Mouse (Mus musculus) midbrain, embryonic 11.5 days (tissue): ENCODE data around the gene Dmbx1. TPM values are rescaled to one million over a fixed set of nuclear protein-coding genes. Genes with fewer than 3 reads are reported as not detected.

Experiments used
- ATAC-seq: fragments of 200-750 bp; cut with Nextera tagmentation; 2 replicates; pipeline ENCODE4 v1.8.0; 2017; ENCODE audit warnings: moderate TSS enrichment, moderate library complexity; ENCODE audit not compliant: low FRiP score
- DNase-seq: peaks from one replicate; pipeline ENCODE4 v3.0.0; 2015; ENCODE audit warnings: low spot score; ENCODE audit errors: missing footprints
- H3K27ac ChIP-seq: fragments of 300-500 bp; sonication (generic); 2 replicates; pipeline ENCODE4 v1.5.1; 2014; ENCODE audit warnings: low read depth, low read length
- H3K27me3 ChIP-seq: fragments of 300-500 bp; sonication (generic); 2 replicates; pipeline ENCODE4 v1.6.1; 2014; ENCODE audit warnings: mild to moderate bottlenecking, low read length, moderate library complexity, mixed read lengths; ENCODE audit not compliant: control insufficient read depth, insufficient read depth
- H3K36me3 ChIP-seq: fragments of 300-500 bp; sonication (generic); 2 replicates; pipeline ENCODE4 v1.6.1; 2014; ENCODE audit warnings: mild to moderate bottlenecking, low read length, moderate library complexity, mixed read lengths; ENCODE audit not compliant: control insufficient read depth, insufficient read depth
- H3K4me1 ChIP-seq: fragments of 300-500 bp; sonication (generic); 2 replicates; pipeline ENCODE4 v1.6.1; 2014; ENCODE audit warnings: low read length; ENCODE audit not compliant: control insufficient read depth, insufficient read depth
- H3K4me2 ChIP-seq: fragments of 300-500 bp; sonication (generic); 2 replicates; pipeline ENCODE4 v1.6.1; 2014; ENCODE audit warnings: mild to moderate bottlenecking, moderate library complexity
- H3K4me3 ChIP-seq: fragments of 300-500 bp; sonication (generic); 2 replicates; pipeline ENCODE4 v1.5.1; 2014; ENCODE audit warnings: low read depth, low read length
- H3K9ac ChIP-seq: fragments of 300-500 bp; sonication (generic); 2 replicates; pipeline ENCODE4 v1.6.1; 2014; ENCODE audit warnings: low read length
- H3K9me3 ChIP-seq: fragments of 300-500 bp; sonication (generic); 2 replicates; pipeline ENCODE4 v1.6.1; 2016; ENCODE audit warnings: low read length; ENCODE audit not compliant: control insufficient read depth
- WGBS: fragments of 180-500 bp; shearing (Covaris S2); extraction: QIAGEN DNeasy Blood & Tissue Kit; methylation state at CpG from one replicate; pipeline ENCODE4 v1.1.7; 2014; 5-methylcytosine and 5-hydroxymethylcytosine counted together
- polyA plus RNA-seq: library from polyadenylated mRNA; unstranded; fragments of >200 nt; fragmentation: Nextera tagmentation; extraction: Ambion mirVana; gene quantifications from 2 replicates; pipeline ENCODE4 v1.2.1, GENCODE M21; 2014

The Dmbx1 gene
- polyA plus RNA-seq, 1 experiment from 2014 or later = 15.9 TPM

DNA sequence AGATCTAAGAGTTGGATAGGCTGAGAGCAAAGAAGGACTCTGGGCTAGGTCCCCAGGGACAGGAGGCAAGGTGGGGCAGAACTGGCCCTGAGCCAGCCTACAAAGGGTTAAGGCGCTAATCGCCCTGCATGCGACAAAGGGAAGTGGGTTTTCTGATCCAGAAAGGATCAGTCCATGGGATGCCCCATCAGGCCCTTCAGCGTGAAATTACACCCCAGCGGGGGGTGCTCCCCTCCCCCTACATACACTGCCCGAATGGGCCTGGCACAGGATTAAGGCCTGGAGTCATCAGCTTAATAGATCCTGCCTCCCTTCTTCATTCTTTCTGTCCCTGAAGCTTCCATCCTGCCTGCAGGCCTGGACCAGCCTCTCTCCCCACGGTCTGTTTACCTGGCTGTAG lies 34.0 kb downstream of the Dmbx1 start:
- H3K4me3 ChIP-seq = no peak overlapping the region
- H3K27ac ChIP-seq = no peak overlapping the region; the same call in 1 of the 2 replicates
- ATAC-seq (peak; percentile 82), DNase-seq (peak; percentile 99)
- 3% methylated on average over 7 of the region's 7 CpGs for WGBS
- H3K4me2 ChIP-seq = peak overlapping the region; percentile 6; the same call in 1 of the 2 replicates
- H3K4me1 ChIP-seq = peaks cover 38% of the 10 kb centered on the region
- no peaks in the 10 kb centered on the region for H3K9me3 ChIP-seq
- H3K36me3 ChIP-seq = no peaks in the 10 kb centered on the region
- H3K27me3 ChIP-seq = peaks cover 19% of the 10 kb centered on the region
- no peak overlapping the region; the same call in 1 of the 2 replicates for H3K9ac ChIP-seq

GRCm38 (mm10) chr4:115904375-115904774 lies 35.4 kb downstream of the Dmbx1 start:
- no peak for DNase-seq
- Histone ChIP-seq H3K27ac (no peak overlapping the region), H3K27me3 (peaks cover 26% of the 10 kb centered on the region), H3K4me3 (no peak overlapping the region), H3K9me3 (no peaks in the 10 kb centered on the region), H3K36me3 (no peaks in the 10 kb centered on the region), H3K4me2 (peak overlapping the region; percentile 11; the same call in 1 of the 2 replicates), H3K4me1 (peaks cover 38% of the 10 kb centered on the region), H3K9ac (no peak overlapping the region)
- ATAC-seq = peak; percentile 57
- WGBS = 1% methylated on average over 12 of the region's 12 CpGs

DNA sequence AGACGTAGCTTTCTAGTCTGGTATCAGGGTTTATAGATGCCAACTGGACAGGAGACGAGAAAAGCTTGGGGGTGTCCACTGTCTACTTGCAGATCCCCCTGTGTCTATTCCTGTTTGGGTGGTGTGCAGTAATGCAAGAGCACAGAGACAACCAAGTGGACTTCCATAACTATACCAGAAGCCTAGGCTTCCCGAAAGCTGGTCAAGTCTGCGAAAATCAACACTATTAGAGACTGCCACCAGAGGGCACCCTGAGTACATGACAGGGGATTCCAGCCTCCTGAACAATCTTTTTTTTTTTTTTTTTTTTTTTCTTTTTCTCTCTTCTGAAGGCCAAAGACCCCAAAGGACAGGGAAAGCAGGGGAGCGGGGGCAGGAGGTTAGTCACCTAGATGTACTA lies 36.9 kb downstream of the Dmbx1 start:
- no peaks in the 10 kb centered on the region for H3K9me3 ChIP-seq
- H3K4me2 ChIP-seq = no peak overlapping the region
- peak; percentile 98 for DNase-seq
- H3K4me3 ChIP-seq = no peak overlapping the region
- H3K4me1 ChIP-seq = peaks cover 34% of the 10 kb centered on the region
- H3K27me3 ChIP-seq = peaks cover 36% of the 10 kb centered on the region
- WGBS = 19% methylated on average over 5 of the region's 5 CpGs
- H3K9ac ChIP-seq = no peak overlapping the region
- no peaks in the 10 kb centered on the region for H3K36me3 ChIP-seq
- ATAC-seq = no peak
- H3K27ac ChIP-seq = no peak overlapping the region

DNA sequence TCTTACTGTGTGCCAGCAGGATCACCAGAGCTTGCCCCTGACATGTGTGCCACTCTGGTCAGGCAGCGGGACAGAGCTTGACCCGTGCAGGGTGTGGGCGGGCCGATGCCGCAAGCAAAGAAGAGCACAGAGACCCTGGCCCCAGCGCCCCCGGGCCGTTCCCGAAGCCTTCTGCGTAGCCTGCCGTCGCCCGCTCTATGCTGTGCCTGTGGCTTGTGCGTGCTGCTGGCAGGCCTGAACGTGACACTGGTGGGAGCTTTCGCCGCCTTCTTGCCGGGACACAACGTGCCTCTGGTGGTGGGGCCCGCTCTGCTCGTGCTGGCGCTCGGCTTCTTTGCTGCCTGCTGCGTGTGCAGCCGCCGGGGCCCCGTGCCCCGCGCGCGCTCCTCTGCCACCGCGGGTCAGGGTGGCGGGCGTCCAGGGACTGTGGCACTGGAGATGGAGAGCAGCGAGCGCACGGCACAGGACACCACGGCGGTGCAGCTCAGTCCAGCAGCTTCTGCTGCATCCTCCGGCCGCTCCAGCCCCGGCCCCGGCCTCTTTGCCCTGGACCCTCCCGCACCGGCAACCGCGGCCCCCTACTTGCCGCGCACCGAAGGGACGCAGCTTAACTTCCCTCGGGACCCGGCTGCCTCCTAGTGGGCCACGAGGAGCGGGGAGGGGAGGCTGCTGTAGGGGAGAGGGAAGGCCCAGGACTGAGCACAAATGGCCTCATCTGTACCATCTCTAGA lies 41.7 kb downstream of the Dmbx1 start:
- peak; percentile 81 for ATAC-seq
- H3K9me3 ChIP-seq = no peaks in the 10 kb centered on the region
- H3K36me3 ChIP-seq = no peaks in the 10 kb centered on the region
- H3K4me2 ChIP-seq = peak overlapping the region; percentile 90
- DNase-seq = peak; percentile 95
- H3K27me3 ChIP-seq = peaks cover 35% of the 10 kb centered on the region
- H3K4me1 ChIP-seq = peaks cover 10% of the 10 kb centered on the region
- H3K9ac ChIP-seq = peak overlapping the region; percentile 70
- peak overlapping the region; percentile 44 for H3K4me3 ChIP-seq
- no peak overlapping the region for H3K27ac ChIP-seq
- WGBS = under 1% methylated on average over 56 of the region's 56 CpGs

- no peak for DNase-seq
- Histone ChIP-seq H3K9me3 (no peaks in the 10 kb centered on the region), H3K4me3 (no peak overlapping the region), H3K4me1 (peaks cover 20% of the 10 kb centered on the region), H3K36me3 (no peaks in the 10 kb centered on the region), H3K4me2 (no peak overlapping the region), H3K27ac (no peak overlapping the region), H3K9ac (no peak overlapping the region), H3K27me3 (peaks cover 44% of the 10 kb centered on the region)
- 16% methylated on average over 3 of the region's 3 CpGs for WGBS
- no peak for ATAC-seq
These were observed 45.4 kb downstream of the Dmbx1 start for GRCm38 (mm10) chr4:115894281-115894680.

DNA sequence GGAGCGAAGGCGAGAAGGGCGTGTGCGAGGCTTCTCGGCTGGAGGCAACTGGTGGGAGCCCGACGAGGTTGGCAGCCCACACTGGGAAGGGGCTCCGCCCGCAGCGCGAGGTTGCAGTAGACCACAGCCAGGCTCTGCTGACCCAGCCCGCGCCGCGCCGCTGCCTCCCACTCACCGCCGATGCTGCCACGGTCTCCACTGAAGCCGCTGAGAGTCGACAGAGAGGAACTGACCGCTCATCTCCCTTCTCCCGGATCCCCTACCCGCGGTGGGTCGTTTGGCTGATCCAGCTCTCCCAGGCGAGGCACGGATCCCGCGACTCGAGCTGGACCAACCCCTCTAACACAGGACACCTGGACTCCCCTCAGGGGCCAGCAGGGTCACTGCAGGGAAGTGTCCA lies 49.2 kb downstream of the Dmbx1 start, which contains the start of gene 6430628N08Rik:
TSS of gene 6430628N08Rik (plus strand) at position 113 of the 400 bp plus-strand sequence.
- DNase-seq (peak; percentile 92), ATAC-seq (peak; percentile 53; the same call in 1 of the 2 replicates)
- Histone ChIP-seq H3K27me3 (peaks cover 24% of the 10 kb centered on the region), H3K4me3 (peak within 1 kb of the TSS; percentile 27), H3K9me3 (no peaks in the 10 kb centered on the region), H3K4me1 (peaks cover 10% of the 10 kb centered on the region), H3K27ac (no peak within 1 kb of the TSS), H3K36me3 (no peaks in the 10 kb centered on the region), H3K4me2 (peak within 1 kb of the TSS; percentile 62), H3K9ac (peak within 1 kb of the TSS; percentile 55)
- under 1% methylated on average over 31 of the region's 31 CpGs for whole genome bisulfite sequencing

DNA sequence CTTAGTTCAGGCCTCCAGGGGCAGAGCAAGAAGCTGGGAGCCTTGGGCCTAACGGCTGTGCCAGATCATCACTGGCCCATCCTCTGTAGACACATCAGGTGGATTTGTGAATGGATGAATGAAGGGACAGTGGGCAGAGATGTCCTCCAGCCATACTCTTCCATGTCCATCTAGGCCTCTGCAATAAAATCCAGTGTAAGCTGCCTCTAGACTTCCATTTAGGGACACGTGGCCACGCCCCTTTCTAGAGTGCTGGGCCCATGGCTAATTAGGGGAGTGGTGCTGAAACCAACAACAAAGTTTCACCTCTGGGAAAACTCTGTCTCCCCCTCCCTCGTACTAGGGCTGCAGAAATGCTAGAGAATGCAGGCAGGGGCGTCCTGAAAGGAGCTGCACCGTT lies 49.7 kb downstream of the Dmbx1 start:
- Histone ChIP-seq H3K36me3 (no peaks in the 10 kb centered on the region), H3K9me3 (no peaks in the 10 kb centered on the region), H3K27ac (no peak overlapping the region), H3K9ac (peak overlapping the region; percentile 55), H3K27me3 (peaks cover 24% of the 10 kb centered on the region), H3K4me3 (peak overlapping the region; percentile 27), H3K4me1 (peaks cover 10% of the 10 kb centered on the region), H3K4me2 (peak overlapping the region; percentile 62)
- peak; percentile 85 for DNase-seq
- ATAC-seq = peak; percentile 17; the same call in 1 of the 2 replicates
- WGBS = 12% methylated on average over 6 of the region's 6 CpGs

DNA sequence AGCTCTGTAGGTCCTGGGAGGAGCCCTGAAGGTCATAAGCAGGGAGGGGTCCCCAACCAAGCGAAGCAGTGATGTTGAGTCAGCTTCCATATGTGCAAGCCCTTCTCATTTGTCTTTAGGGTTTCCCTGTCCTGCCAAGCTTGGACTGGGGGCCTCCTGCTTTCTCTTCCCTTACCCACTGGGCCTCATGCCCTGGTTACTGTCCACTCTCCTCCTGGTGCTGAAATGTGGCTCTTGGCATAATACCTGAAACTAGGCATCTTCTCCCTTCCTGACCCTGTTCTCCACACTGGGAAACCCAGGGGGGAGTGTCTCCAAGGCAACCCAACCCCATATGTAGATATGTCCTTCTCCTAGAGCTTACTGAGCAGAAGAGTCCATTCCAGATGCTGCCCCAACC lies 52.9 kb downstream of the Dmbx1 start:
- Histone ChIP-seq H3K9ac (no peak overlapping the region), H3K9me3 (no peaks in the 10 kb centered on the region), H3K36me3 (no peaks in the 10 kb centered on the region), H3K27ac (no peak overlapping the region), H3K4me3 (no peak overlapping the region), H3K27me3 (peaks cover 20% of the 10 kb centered on the region), H3K4me2 (no peak overlapping the region), H3K4me1 (peaks cover 14% of the 10 kb centered on the region)
- DNase-seq (no peak), ATAC-seq (no peak)
- 47% methylated on average over 1 of the region's 1 CpGs for WGBS

GRCm38 (mm10) chr4:115885846-115886245 lies 53.9 kb downstream of the Dmbx1 start:
- no peak for DNase-seq
- Histone ChIP-seq H3K27me3 (peaks cover 13% of the 10 kb centered on the region), H3K36me3 (no peaks in the 10 kb centered on the region), H3K4me2 (no peak overlapping the region), H3K4me1 (peaks cover 24% of the 10 kb centered on the region), H3K9ac (no peak overlapping the region), H3K27ac (no peak overlapping the region), H3K9me3 (no peaks in the 10 kb centered on the region), H3K4me3 (no peak overlapping the region)
- no peak for ATAC-seq
- WGBS = 84% methylated on average over 3 of the region's 3 CpGs
